Mouse (Mus musculus) cerebellum, postnatal 14 days (tissue): Measurements from ENCODE around the gene Klf11.

Experiments used
- DNase-seq, 2 experiments: peaks; one replicate each; pipeline ENCODE4 v3.0.0; 2021; ENCODE audit warnings: mixed read lengths in 2 of 2

Klf11 gene

DNA sequence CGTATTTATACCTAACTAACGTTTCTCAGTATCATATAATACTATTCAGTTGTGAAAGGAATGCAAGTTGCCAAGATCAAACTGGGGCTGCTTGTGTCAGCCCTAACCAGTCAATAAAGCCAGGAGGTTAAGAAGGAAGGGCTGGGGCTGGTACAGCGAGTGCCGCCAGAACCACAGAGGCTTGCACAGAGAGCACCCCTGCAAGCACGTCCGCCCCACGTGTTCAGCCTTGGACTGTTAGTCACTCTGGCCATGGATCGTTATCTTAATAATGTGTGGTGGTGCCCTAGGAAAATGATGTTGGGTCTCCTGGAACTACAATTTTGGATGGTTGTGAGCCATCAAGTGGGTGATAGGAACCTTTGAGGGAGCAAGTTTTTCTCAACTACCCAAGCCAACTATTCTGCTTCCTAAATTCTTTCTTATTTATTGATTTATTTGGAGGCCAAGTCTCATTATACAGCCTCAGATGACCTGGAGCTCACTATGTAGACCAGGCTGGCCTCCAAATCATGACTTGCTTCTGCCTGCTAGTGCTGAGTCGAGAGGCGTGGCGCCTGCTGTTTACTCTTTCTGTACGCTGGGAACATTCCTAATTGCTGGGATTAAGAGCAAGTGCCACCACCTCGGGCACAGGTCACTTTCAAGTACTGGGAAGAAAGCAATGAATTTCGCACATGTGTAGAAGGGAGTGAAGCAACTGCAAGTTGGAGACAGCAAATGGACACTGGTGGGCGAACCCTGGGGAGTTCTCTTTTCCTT lies 54.6 kb downstream of the Klf11 start:
- DNase-seq: no peak

DNA sequence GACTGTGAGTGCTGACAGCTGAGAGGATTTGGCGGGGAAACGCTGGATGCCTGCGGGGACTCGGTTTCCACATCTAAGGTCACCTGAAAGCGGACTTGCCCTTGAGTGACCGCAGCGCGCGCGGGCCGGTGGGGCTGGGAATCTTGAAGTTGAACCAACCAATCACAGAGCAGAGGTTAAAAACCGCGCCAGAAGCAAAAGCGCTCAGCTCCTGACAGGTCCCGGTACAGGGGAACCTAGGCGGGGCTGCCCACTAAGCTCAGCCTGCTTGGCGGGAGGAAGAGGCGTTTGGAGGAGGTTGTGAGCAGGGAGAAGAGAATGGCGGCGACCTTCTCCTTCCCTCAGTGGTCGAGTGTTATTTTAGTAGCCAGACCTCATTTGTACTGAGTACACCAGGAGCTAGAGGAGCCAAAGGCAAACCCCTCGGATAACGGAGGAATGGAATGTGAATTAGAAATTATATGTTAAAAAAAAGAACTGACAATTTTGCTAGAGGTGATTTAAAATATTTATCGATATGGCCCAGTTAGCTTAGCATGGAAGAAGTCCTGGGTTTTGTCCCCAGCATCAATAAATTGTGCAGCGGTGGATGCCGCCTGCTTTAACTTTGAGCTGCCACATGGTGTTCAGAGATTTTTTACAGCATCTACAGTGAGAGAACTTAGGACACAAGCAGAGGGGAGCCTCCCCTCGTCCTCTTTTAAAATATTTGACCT lies 55.8 kb downstream of the Klf11 start:
- peak in 1 of 2 experiments; percentile 24 for DNase-seq

DNA sequence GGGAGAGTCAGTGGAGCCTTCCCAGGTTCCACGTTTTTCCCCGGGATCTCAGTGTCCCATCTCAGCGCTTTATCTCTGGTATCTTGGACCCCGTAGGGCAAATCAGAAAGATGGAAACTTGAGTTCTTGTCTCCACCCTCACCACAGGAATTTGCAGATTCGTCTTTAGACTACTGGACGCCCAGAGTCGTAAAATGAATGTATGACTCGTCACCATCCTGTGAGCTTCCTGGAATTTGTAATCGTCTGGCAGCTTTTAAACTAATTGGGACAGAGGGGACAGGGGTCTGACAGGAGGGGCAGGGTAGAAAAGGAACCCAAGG lies 56.4 kb downstream of the Klf11 start:
- DNase-seq: no peak

DNA sequence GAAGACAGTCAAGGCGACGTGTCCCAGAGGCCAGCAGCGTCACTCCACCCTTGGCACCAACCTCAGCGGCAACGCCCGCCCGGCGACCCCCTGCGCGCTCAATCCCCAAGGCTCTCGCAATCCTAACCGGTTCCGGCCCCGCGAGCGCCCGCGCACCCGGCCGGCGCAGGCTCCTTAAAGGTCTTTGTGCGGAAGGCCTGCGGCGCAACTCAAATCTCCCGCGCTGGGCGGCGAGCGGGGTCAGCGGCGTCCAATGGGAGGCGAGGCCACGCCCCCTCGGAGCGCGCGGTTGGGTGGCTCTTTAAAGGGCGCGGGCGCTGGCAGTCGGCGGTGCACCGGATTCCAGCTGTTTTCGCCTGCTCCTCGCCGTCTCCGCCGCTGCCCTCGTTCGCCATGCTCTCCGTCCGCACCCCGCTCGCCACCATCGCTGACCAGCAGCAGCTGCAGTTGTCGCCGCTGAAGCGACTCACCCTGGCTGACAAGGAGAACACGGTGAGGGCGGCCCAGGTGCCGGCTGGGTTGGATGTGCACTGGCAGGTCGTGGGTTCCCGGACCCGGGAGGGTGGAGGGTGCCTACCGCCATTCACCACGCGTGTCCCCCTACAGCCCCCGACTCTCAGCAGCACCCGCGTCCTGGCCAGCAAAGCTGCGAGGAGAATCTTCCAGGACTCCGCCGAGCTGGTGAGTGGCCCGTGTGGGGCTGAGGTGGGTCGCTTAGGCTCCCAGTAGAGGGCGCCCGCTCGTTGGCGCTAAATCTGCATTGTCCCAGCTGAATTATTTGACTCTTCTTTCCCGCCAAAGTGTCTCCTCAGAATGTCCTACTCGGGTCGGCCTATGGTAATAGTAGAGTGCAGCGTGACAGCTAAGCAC lies 57.1 kb downstream of the Klf11 start, which contains the start of gene Rrm2:
Gene Rrm2, plus strand, starts transcription at position 288 of the 870 bp plus-strand sequence.
- peak; percentile 94 to 96 for DNase-seq

DNA sequence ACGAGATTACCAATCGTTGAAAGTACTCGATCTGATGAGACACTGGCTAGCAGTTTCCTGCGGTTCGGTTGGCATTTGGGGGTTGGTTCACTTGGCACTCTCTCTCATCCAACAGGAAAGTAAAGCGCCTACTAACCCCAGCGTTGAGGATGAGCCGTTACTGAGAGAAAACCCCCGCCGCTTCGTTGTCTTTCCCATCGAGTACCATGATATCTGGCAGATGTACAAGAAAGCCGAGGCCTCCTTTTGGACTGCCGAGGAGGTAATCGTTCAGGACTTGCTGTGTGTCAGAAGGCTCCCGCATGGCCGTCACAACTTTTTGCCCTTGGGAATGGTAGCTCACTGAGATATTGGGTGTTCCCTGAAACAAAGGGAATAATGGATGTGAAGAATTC lies 57.7 kb downstream of the Klf11 start:
- peak in 1 of 2 experiments; percentile 25 for DNase-seq

DNA sequence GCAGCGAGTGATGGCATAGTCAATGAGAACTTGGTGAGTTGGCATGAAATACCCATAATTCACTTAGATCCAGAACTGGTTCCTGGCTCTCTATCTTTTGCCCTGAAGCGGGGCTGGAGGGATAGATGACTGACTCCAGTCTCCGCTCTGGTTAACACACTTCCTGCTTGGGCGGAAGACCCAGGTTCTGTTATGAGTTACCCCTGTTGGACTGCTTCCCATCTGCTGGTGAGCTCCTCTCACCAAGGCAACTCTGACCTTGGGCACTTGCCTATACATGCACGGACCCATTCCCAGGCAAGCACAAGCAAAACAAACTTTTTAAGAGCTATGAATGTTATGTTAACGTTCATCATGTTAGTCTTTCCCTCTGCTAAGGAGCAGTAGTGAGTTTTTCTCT lies 58.3 kb downstream of the Klf11 start:
- DNase-seq: peak in 1 of 2 experiments; percentile 28

DNA sequence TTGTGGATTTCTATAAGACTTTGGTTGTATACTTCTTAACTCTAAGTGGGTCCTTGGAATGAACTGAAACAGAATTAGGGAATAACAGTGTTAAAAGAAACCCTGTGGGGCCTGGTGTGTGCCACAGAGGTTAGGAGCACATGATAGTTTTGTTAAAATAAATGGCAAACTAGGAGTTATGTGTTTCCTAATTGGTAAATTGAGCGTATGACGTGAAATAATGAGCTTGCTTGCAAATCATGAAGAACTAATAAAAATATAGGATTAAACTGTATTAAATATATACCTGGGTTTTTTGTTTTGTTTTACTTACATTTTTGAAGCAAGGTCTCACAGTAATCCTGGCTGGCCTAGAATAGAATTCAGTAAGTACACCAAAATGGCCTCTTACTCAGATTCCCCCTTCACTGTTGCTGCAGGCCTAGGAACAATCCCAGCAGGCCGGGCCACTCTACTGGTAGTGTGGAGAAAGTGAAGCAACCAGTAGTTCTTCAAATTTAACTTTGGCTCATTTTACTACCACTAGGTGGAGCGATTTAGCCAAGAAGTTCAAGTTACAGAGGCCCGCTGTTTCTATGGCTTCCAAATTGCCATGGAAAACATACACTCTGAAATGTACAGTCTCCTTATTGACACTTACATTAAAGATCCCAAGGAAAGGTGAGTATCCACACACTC lies 58.9 kb downstream of the Klf11 start:
- DNase-seq: peak; percentile 61 to 77

DNA sequence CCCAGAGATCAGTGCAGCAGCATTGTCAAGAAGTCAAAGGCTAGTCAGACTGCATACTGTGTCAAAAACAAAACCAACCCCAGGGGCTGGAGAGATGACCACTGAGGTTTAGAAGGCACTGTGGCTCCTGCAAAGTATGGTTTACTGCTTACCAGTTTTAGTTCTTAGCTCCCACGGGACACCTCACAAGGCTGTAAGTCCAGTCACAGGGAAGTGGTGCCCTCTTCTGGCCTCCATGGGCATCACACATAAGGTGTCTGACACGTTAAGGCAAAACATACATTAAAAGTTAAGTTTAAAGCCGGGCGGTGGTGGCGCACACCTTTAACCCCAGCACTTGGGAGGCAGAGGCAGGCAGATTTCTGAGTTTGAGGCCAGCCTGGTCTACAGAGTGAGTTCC lies 59.6 kb downstream of the Klf11 start:
- peak; percentile 30 to 52 for DNase-seq
